In genomic region chr9:35117384-35118295, GRCm38 (mm10) we compare ENCODE assay signal across 8 mouse cellular contexts. TPM values are rescaled to one million over a fixed set of nuclear protein-coding genes. Genes with fewer than 3 reads are reported as not detected.
A peak's percentile ranks its signal among the peaks of the same experiment; 100 is the strongest.
DNase-seq lines count a peak whose midpoint lies in the region; ATAC-seq and TF ChIP-seq lines count a peak whose summit lies in the region.

No protein-coding gene starts in this region.

- peaks cover 96% of the 10 kb centered on the region for H3K4me1 ChIP-seq in liver, embryonic 15.5 days (replicated peaks)

- H3K36me3 ChIP-seq in liver, embryonic 15.5 days (replicated peaks) = peaks cover 42% of the 10 kb centered on the region

- H3K4me2 ChIP-seq in liver, embryonic 15.5 days = peak overlapping the region; percentile 93

- peak overlapping the region; percentile 87 for H3K9ac ChIP-seq in liver, embryonic 15.5 days

- no peak for TF ChIP-seq POLR2A in brain, embryonic 14.5 days (IDR thresholded peaks at IDR 0.05; ENCODE audit: borderline replicate concordance, extremely low read depth, insufficient read depth, insufficient read length, poor library complexity, severe bottlenecking)

- H3K27ac ChIP-seq in liver, embryonic 15.5 days (replicated peaks) = peak overlapping the region; percentile 92

- TF ChIP-seq CTCF in brain, embryonic 14.5 days (IDR thresholded peaks at IDR 0.05; ENCODE audit: borderline replicate concordance, extremely low read depth, insufficient read depth, insufficient read length) = no peak

- no peaks in the 10 kb centered on the region for H3K9me3 ChIP-seq in liver, embryonic 15.5 days (replicated peaks)

- H3K4me3 ChIP-seq in liver, embryonic 15.5 days (replicated peaks) = peak overlapping the region; percentile 79

- WGBS in liver, embryonic 15.5 days (ENCODE audit: insufficient replicate concordance) = 8% methylated on average over 15 of the region's 15 CpGs

- peak; percentile 32 for DNase-seq in cerebellum, adult 8-10 months
- no peak for DNase-seq in cerebellum, postnatal 4 days (ENCODE audit: low spot score in 2 of 2)
- DNase-seq in brain, embryonic 14.5 days (ENCODE audit: low read depth) = peak; percentile 37
- DNase-seq in gastrocnemius, postnatal 14 days = peak; percentile 42
- peak; percentile 73 to 86 for DNase-seq in natural killer cell, adult 2 months (ENCODE audit: low spot score in 2 of 2)
- no peak for DNase-seq in ovary, postnatal 36 days (ENCODE audit: low spot score)

- no peaks in the 10 kb centered on the region for H3K27me3 ChIP-seq in liver, embryonic 15.5 days

- peak; percentile 66 for ATAC-seq in inflammation-experienced regulatory T-cells, adult 6 months
- ATAC-seq in liver, embryonic 15.5 days (ENCODE audit: insufficient read depth) = peak; percentile 5; the same call in 1 of the 2 replicates

- intact Hi-C loops in gastrocnemius, postnatal 14 days (cut with DNase I; ENCODE audit: low total_unique reads) = no loop called here

RNA-seq across cellular contexts. Expression of gene St3gal4, which starts 1.4 kb away (rescaled TPM):
- 2.4 and 5.6 TPM in 2 replicates for polyA plus RNA-seq in brain, embryonic 14.5 days (2012; rRNA removed)
- total RNA-seq in gastrocnemius, postnatal 14 days (2021) = 1 to 10 TPM; 5.8 to 7.3 TPM
- 10 to 100 TPM; 11.2 to 29.1 (median 17.9) TPM for polyA plus RNA-seq in inflammation-experienced regulatory T-cells, adult 6 months (2017; shearing (Covaris generic))
- 24.2 and 24.7 TPM in 2 replicates for polyA plus RNA-seq in liver, embryonic 15.5 days (2015; fragmentation: Nextera tagmentation; extraction: Ambion mirVana)

RNA-seq across cellular contexts. Expression of gene Dcps, which starts 58.2 kb away (rescaled TPM):
- polyA plus RNA-seq in brain, embryonic 14.5 days (2012; rRNA removed) = 58.0 and 82.2 TPM in 2 replicates
- 1 to 10 TPM; 5.8 to 7.4 TPM for total RNA-seq in gastrocnemius, postnatal 14 days (2021)
- 10 to 100 TPM; 83.4 to 94.5 (median 92.4) TPM for polyA plus RNA-seq in inflammation-experienced regulatory T-cells, adult 6 months (2017; shearing (Covaris generic))
- 49.2 and 50.0 TPM in 2 replicates for polyA plus RNA-seq in liver, embryonic 15.5 days (2015; fragmentation: Nextera tagmentation; extraction: Ambion mirVana)

Comparison
In these comparisons a context has a peak if more than half of its experiments do, and no peak if none do; other contexts are left out.
1. DNase-seq: peak in cerebellum, adult 8-10 months (single experiment), brain, embryonic 14.5 days (single experiment), gastrocnemius, postnatal 14 days (single experiment) and natural killer cell, adult 2 months (2 of 2); none in cerebellum, postnatal 4 days (0 of 2) and ovary, postnatal 36 days (single experiment).